Mouse (Mus musculus): ENCODE results near the gene Icmt. TPM values are rescaled to one million over a fixed set of nuclear protein-coding genes. Genes with fewer than 3 reads are reported as not detected.
A peak's percentile ranks its signal among the peaks of the same experiment; 100 is the strongest.

Gene Icmt
- polyA plus RNA-seq, 1 experiment from 2014 or later = 27.6 TPM

GRCm38 (mm10) chr4:152333587-152333986 lies 36.6 kb downstream of the Icmt start:
- WGBS = 93% methylated on average over 12 of the region's 12 CpGs
- peaks cover 22% of the 10 kb centered on the region for H3K27me3 ChIP-seq (ENCODE audit: low read depth, poor library complexity, severe bottlenecking)
- DNase-seq (ENCODE audit: low spot score) = no peak
- H3K4me1 ChIP-seq = peaks cover 10% of the 10 kb centered on the region
- peaks cover 77% of the 10 kb centered on the region for H3K36me3 ChIP-seq
- no peak overlapping the region for H3K27ac ChIP-seq (replicated peaks)
- no peaks in the 10 kb centered on the region for H3K9me3 ChIP-seq (replicated peaks)
- no peak overlapping the region for H3K4me3 ChIP-seq

- Histone ChIP-seq H3K9me3 (replicated peaks) (no peaks in the 10 kb centered on the region), H3K4me3 (0 out of 2 replicates have a peak overlapping the region, but pooled peaks have one; percentile 3), H3K27me3 (ENCODE audit: low read depth, poor library complexity, severe bottlenecking) (peaks cover 63% of the 10 kb centered on the region), H3K27ac (replicated peaks) (no peak overlapping the region), H3K36me3 (peaks cover 35% of the 10 kb centered on the region), H3K4me1 (peaks cover 40% of the 10 kb centered on the region)
- no peak for DNase-seq (ENCODE audit: low spot score)
- WGBS = 27% methylated on average over 6 of the region's 6 CpGs
Observed at GRCm38 (mm10) chr4:152337772-152338171, 40.7 kb downstream of the Icmt start.

GRCm38 (mm10) chr4:152338419-152339292 lies 41.6 kb downstream of the Icmt start, which contains the start of gene Chd5:
Gene Chd5 (plus strand): TSS chr4:152338651.
- H3K4me3 ChIP-seq = peak within 1 kb of the TSS; percentile 74
- DNase-seq (ENCODE audit: low spot score) = peak; percentile 23
- H3K27me3 ChIP-seq (ENCODE audit: low read depth, poor library complexity, severe bottlenecking) = peaks cover 70% of the 10 kb centered on the region
- H3K27ac ChIP-seq (replicated peaks) = peak within 1 kb of the TSS; percentile 67
- WGBS = 1% methylated on average over 87 of the region's 120 CpGs
- peaks cover 40% of the 10 kb centered on the region for H3K4me1 ChIP-seq
- no peaks in the 10 kb centered on the region for H3K9me3 ChIP-seq (replicated peaks)
- H3K36me3 ChIP-seq = peaks cover 26% of the 10 kb centered on the region

- WGBS = 1% methylated on average over 26 of the region's 26 CpGs
- peak overlapping the region; percentile 67 for H3K27ac ChIP-seq (replicated peaks)
- peaks cover 40% of the 10 kb centered on the region for H3K4me1 ChIP-seq
- H3K9me3 ChIP-seq (replicated peaks) = no peaks in the 10 kb centered on the region
- peak overlapping the region; percentile 74 for H3K4me3 ChIP-seq
- H3K27me3 ChIP-seq (ENCODE audit: low read depth, poor library complexity, severe bottlenecking) = peaks cover 77% of the 10 kb centered on the region
- DNase-seq (ENCODE audit: low spot score) = peak; percentile 21
- H3K36me3 ChIP-seq = peaks cover 19% of the 10 kb centered on the region
Observed at GRCm38 (mm10) chr4:152339293-152339790, 42.3 kb downstream of the Icmt start.

GRCm38 (mm10) chr4:152340584-152341284 lies 43.7 kb downstream of the Icmt start:
- no peaks in the 10 kb centered on the region for H3K9me3 ChIP-seq (replicated peaks)
- H3K4me1 ChIP-seq = peaks cover 44% of the 10 kb centered on the region
- H3K27ac ChIP-seq (replicated peaks) = no peak overlapping the region
- peaks cover 82% of the 10 kb centered on the region for H3K27me3 ChIP-seq (ENCODE audit: low read depth, poor library complexity, severe bottlenecking)
- peak; percentile 49 for DNase-seq (ENCODE audit: low spot score)
- WGBS = 38% methylated on average over 15 of the region's 15 CpGs
- H3K36me3 ChIP-seq = peaks cover 5% of the 10 kb centered on the region
- no peak overlapping the region; the same call in 1 of the 2 replicates for H3K4me3 ChIP-seq

- Histone ChIP-seq H3K36me3 (no peaks in the 10 kb centered on the region), H3K4me1 (peaks cover 37% of the 10 kb centered on the region), H3K27me3 (ENCODE audit: low read depth, poor library complexity, severe bottlenecking) (peaks cover 78% of the 10 kb centered on the region), H3K27ac (replicated peaks) (no peak overlapping the region), H3K4me3 (no peak overlapping the region), H3K9me3 (replicated peaks) (no peaks in the 10 kb centered on the region)
- peak; percentile 53 for DNase-seq (ENCODE audit: low spot score)
- WGBS = 5% methylated on average over 5 of the region's 5 CpGs
Observed at GRCm38 (mm10) chr4:152343296-152343695, 46.3 kb downstream of the Icmt start.

- H3K4me1 ChIP-seq = peaks cover 27% of the 10 kb centered on the region
- H3K27me3 ChIP-seq (ENCODE audit: low read depth, poor library complexity, severe bottlenecking) = peaks cover 78% of the 10 kb centered on the region
- 70% methylated on average over 7 of the region's 7 CpGs for WGBS
- H3K9me3 ChIP-seq (replicated peaks) = no peaks in the 10 kb centered on the region
- H3K27ac ChIP-seq (replicated peaks) = no peak overlapping the region
- no peaks in the 10 kb centered on the region for H3K36me3 ChIP-seq
- no peak overlapping the region for H3K4me3 ChIP-seq
- DNase-seq (ENCODE audit: low spot score) = no peak
Observed at GRCm38 (mm10) chr4:152344651-152345050, 47.6 kb downstream of the Icmt start.

- no peak for DNase-seq (ENCODE audit: low spot score)
- H3K27me3 ChIP-seq (ENCODE audit: low read depth, poor library complexity, severe bottlenecking) = peaks cover 78% of the 10 kb centered on the region
- H3K27ac ChIP-seq (replicated peaks) = no peak overlapping the region
- no peaks in the 10 kb centered on the region for H3K36me3 ChIP-seq
- no peak overlapping the region for H3K4me3 ChIP-seq
- no peaks in the 10 kb centered on the region for H3K9me3 ChIP-seq (replicated peaks)
- peaks cover 27% of the 10 kb centered on the region for H3K4me1 ChIP-seq
- WGBS = 64% methylated on average over 7 of the region's 7 CpGs
Observed at GRCm38 (mm10) chr4:152345120-152345889, 48.3 kb downstream of the Icmt start.

- H3K4me1 ChIP-seq = peaks cover 26% of the 10 kb centered on the region
- H3K4me3 ChIP-seq = no peak overlapping the region
- DNase-seq (ENCODE audit: low spot score) = no peak
- 17% methylated on average over 17 of the region's 17 CpGs for WGBS
- H3K9me3 ChIP-seq (replicated peaks) = no peaks in the 10 kb centered on the region
- H3K27me3 ChIP-seq (ENCODE audit: low read depth, poor library complexity, severe bottlenecking) = peaks cover 69% of the 10 kb centered on the region
- no peak overlapping the region for H3K27ac ChIP-seq (replicated peaks)
- no peaks in the 10 kb centered on the region for H3K36me3 ChIP-seq
Observed at GRCm38 (mm10) chr4:152349837-152350381, 52.9 kb downstream of the Icmt start.

GRCm38 (mm10) chr4:152350722-152351421 lies 53.8 kb downstream of the Icmt start:
- H3K36me3 ChIP-seq = no peaks in the 10 kb centered on the region
- no peak overlapping the region for H3K27ac ChIP-seq (replicated peaks)
- H3K9me3 ChIP-seq (replicated peaks) = no peaks in the 10 kb centered on the region
- WGBS = 36% methylated on average over 8 of the region's 8 CpGs
- peaks cover 69% of the 10 kb centered on the region for H3K27me3 ChIP-seq (ENCODE audit: low read depth, poor library complexity, severe bottlenecking)
- no peak for DNase-seq (ENCODE audit: low spot score)
- H3K4me3 ChIP-seq = no peak overlapping the region
- peaks cover 26% of the 10 kb centered on the region for H3K4me1 ChIP-seq

GRCm38 (mm10) chr4:152351422-152352305 lies 54.6 kb downstream of the Icmt start:
- H3K27me3 ChIP-seq (ENCODE audit: low read depth, poor library complexity, severe bottlenecking) = peaks cover 64% of the 10 kb centered on the region

More at GRCm38 (mm10) chr4:152351422-152352305, 54.6 kb downstream of the Icmt start:
- no peak overlapping the region for H3K27ac ChIP-seq (replicated peaks)
- no peaks in the 10 kb centered on the region for H3K36me3 ChIP-seq
- WGBS = 8% methylated on average over 14 of the region's 14 CpGs
- peak overlapping the region; percentile 14; the same call in 1 of the 2 replicates for H3K4me3 ChIP-seq
- H3K9me3 ChIP-seq (replicated peaks) = no peaks in the 10 kb centered on the region
- DNase-seq (ENCODE audit: low spot score) = peak; percentile 41
- H3K4me1 ChIP-seq = peaks cover 29% of the 10 kb centered on the region
